Mouse (Mus musculus): ENCODE data around the gene Ccdc12.

Ccdc12 gene

GRCm38 (mm10) chr9:110703951-110704350, 47.6 kb downstream of the Ccdc12 start:
- no peak for DNase-seq (ENCODE audit: inconsistent ontology term)

GRCm38 (mm10) chr9:110706784-110707183, 50.5 kb downstream of the Ccdc12 start:
- DNase-seq (ENCODE audit: inconsistent ontology term), result no peak

DNA sequence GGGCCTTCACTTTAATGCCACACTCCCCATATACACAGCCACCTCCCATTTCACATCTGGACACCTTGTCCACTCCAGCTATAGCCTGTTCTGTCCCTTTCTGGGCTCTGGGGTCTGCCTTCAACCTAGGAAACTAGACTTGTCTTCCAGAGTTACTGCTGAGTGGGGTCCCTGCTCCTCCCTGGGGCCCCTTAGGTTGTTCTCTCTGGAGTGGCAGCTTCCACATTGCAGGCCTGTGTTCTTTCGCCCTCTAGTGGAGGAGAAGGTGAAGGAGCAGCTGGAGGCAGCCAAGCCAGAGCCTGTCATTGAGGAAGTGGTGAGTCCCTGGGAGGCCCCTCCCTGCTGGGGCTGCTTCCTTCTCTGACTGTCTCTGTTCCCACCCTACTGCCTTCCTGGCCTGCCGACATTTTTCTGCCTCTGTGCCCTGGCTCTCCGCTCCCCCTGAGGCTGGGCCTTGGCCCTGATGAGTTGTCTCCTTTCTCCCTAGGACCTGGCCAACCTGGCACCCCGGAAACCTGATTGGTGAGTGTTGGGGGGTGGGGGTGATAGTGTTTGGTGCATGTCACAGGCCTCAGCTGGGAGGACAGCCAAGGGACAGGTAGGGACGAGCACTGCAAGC, 53.4 kb downstream of the Ccdc12 start:
- DNase-seq (ENCODE audit: inconsistent ontology term), result peak; percentile 84

- no peak for DNase-seq (ENCODE audit: inconsistent ontology term)
Observed at GRCm38 (mm10) chr9:110711532-110711931, 55.2 kb downstream of the Ccdc12 start.

GRCm38 (mm10) chr9:110711996-110712395, 55.7 kb downstream of the Ccdc12 start:
- no peak for DNase-seq (ENCODE audit: inconsistent ontology term)

DNA sequence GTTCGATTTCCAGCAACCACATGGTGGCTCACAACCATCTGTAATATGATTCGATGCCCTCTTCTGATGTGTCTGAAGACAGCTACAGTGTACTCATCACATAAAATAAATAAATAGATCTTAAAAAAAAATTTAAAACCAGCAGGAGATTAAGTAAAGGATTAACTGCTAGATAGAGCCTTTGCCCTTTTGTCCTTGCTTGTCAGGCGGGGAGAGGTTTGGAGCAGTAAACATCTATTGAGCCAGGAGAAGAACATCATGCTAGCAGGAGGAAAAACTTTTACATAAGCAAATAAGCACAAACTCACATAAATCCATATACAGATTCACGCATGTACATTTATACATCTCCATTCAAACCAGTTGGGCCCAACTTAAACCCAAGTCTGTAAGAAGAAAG, 56.2 kb downstream of the Ccdc12 start:
- DNase-seq (ENCODE audit: inconsistent ontology term), result no peak

GRCm38 (mm10) chr9:110713389-110713788, 57.1 kb downstream of the Ccdc12 start:
- DNase-seq (ENCODE audit: inconsistent ontology term), result no peak

GRCm38 (mm10) chr9:110715426-110715825, 59.1 kb downstream of the Ccdc12 start:
- no peak for DNase-seq (ENCODE audit: inconsistent ontology term)

DNA sequence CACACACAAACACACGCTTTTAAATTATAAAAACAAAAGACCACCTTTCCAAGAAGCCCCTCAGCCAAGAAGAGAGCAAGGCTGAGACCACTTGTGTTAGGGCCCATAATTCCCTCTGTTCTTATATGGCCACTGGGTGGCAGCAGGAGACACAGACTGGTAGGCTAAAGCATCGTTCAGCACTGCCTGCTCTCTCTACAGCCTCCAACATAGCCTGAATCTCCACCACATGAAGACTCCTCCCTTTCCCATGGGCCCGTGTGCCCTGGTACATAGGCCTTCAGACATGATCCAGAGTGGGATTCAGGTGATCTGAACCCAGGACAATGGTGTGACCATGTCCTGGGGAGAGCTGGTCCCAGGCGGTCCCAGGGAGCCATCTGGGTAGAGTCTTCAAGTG, 60.5 kb downstream of the Ccdc12 start:
- DNase-seq (ENCODE audit: inconsistent ontology term), result peak; percentile 42

- DNase-seq (ENCODE audit: inconsistent ontology term), result no peak
Observed at GRCm38 (mm10) chr9:110718071-110718470, 61.8 kb downstream of the Ccdc12 start.

- no peak for DNase-seq (ENCODE audit: inconsistent ontology term)
Observed at GRCm38 (mm10) chr9:110718810-110719209, 62.5 kb downstream of the Ccdc12 start.

DNA sequence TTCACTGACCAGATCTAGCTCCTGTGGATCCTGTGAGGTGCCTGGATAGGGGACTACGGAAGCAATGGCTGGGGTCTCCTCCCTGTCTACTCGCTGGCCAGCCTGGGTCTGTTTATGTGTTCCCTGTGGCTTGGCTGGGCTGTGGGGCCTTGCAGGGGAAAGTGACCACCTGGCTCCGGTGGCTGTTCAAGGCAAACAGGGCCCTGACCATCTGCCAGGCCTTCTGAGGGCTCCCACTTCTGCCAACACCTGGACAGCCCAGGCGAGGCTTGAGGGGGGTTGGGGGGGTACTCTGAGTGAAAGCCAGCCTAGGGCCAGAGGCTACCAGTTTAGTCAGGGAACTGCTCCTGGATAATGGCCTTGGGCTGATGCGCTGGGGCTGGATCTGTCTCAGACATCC, 63.7 kb downstream of the Ccdc12 start:
- DNase-seq (ENCODE audit: inconsistent ontology term), result no peak

- no peak for DNase-seq (ENCODE audit: inconsistent ontology term)
Observed at GRCm38 (mm10) chr9:110722060-110722459, 65.8 kb downstream of the Ccdc12 start.

- peak; percentile 79 for DNase-seq (ENCODE audit: inconsistent ontology term)
Observed at GRCm38 (mm10) chr9:110725721-110726135, 69.4 kb downstream of the Ccdc12 start.

- no peak for DNase-seq (ENCODE audit: inconsistent ontology term)
Observed at GRCm38 (mm10) chr9:110726867-110727266, 70.6 kb downstream of the Ccdc12 start.

GRCm38 (mm10) chr9:110729841-110730240, 73.5 kb downstream of the Ccdc12 start:
- no peak for DNase-seq (ENCODE audit: inconsistent ontology term)

DNA sequence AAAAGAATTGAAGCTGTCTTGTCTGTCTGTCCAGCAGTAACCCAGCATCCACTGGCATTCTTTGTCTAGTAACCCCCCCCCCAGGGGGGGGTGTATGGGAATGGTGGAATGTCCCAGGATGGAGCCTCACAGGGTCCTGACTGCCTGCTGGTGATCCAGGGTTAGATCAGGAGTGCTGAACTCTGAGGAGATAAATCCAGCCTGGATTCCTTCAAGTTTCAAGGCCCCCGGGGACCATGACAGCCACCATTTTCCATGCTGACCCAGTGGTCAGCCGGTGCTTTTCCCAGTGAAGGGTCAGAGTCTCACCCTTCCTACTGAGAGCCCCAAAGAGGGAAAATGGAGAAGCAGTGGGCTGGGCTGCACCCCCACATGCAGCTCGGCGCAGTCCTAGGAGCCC, 75.6 kb downstream of the Ccdc12 start:
- DNase-seq (ENCODE audit: inconsistent ontology term), result no peak

- peak; percentile 94 for DNase-seq (ENCODE audit: inconsistent ontology term)
Observed at GRCm38 (mm10) chr9:110732623-110733022, 76.3 kb downstream of the Ccdc12 start.

- DNase-seq (ENCODE audit: inconsistent ontology term), result no peak
Observed at GRCm38 (mm10) chr9:110733102-110733501, 76.8 kb downstream of the Ccdc12 start.

DNA sequence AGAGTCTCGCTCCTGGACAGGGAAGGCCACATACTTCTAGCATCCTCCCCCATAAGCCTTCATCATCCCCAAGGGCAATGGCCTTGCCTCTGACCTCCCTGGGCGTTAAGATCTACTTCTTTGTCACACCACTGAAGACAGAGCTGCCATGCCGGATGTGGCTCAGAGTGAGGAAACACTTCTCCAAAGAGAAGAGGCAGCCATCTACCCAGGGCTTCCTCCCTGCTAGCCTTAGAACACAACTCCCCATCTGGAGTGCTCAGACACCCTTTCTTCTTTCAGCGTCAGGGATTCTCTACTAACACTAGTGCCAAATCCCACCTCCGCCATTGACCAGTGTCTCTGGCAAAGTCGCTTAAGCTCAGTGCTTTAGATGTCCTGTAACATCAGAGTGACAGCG, 77.9 kb downstream of the Ccdc12 start:
- no peak for DNase-seq (ENCODE audit: inconsistent ontology term)

DNA sequence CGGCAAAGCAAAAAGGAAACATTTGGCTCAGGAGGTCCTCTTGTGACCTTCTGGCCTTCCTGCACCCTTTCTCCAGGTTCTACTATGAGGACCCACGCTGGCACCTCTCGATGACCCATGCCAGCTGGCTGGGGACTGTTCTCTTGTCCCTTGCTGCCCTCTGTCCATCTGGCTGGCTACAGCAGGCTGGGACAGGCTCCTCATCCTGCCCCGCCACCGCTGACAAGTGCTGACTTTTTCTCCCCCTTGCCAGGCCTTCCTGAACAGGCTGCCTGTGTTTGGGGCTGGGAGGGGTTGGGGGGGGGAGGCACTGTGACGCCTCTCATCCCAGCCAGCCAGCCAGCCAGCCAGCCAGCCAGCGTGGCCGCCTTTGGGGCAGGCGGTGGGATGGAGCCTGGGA, 80.1 kb downstream of the Ccdc12 start:
- DNase-seq (ENCODE audit: inconsistent ontology term), result peak; percentile 21

GRCm38 (mm10) chr9:110738054-110738453, 81.8 kb downstream of the Ccdc12 start:
- DNase-seq (ENCODE audit: inconsistent ontology term), result no peak

GRCm38 (mm10) chr9:110739961-110740360, 83.7 kb downstream of the Ccdc12 start:
- no peak for DNase-seq (ENCODE audit: inconsistent ontology term)

GRCm38 (mm10) chr9:110741711-110742294, 85.5 kb downstream of the Ccdc12 start, which contains the start of gene Myl3:
Myl3 (plus strand) TSS chr9:110741861.
- DNase-seq (ENCODE audit: inconsistent ontology term), result no peak

Data from Muller cell, postnatal 12 days (primary cell).